Mouse (Mus musculus) cerebral cortex, adult 2 months (tissue): ENCODE measurements around the gene Hyal4.

Experiments used
- WGBS: fragments of 180-500 bp; shearing (Covaris S2); methylation state at CpG from one replicate; pipeline ENCODE4 v1.1.7; 2018; 5-methylcytosine and 5-hydroxymethylcytosine counted together

Gene Hyal4

GRCm38 (mm10) chr6:24748029-24748428 lies at the start of gene Hyal4:
Gene Hyal4, plus strand, starts transcription at chr6:24748329.
- 90% methylated on average over 4 of the region's 4 CpGs for WGBS

GRCm38 (mm10) chr6:24707090-24707489 lies 41.0 kb upstream of the Hyal4 start:
- whole genome bisulfite sequencing = 69% methylated on average over 5 of the region's 5 CpGs

DNA sequence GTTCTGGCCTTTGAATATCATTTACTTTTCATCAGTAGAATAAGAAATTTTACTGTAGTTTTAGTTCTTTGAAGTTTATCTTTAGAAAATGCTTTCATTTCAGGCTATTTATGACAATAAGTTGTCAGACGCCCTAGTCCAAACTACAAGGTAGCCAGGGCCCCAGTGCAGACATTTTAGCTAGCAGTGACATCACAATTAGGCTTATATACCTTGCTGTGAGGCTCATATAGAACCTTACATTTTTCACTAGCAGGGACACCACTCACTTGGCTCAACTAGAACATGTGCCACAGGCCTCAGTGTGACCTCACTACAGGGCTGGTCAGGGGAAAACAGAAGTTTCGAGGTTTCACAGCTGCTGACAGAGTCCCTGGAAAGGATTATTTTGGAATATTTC lies 40.6 kb upstream of the Hyal4 start:
- 64% methylated on average over 2 of the region's 2 CpGs for whole genome bisulfite sequencing

DNA sequence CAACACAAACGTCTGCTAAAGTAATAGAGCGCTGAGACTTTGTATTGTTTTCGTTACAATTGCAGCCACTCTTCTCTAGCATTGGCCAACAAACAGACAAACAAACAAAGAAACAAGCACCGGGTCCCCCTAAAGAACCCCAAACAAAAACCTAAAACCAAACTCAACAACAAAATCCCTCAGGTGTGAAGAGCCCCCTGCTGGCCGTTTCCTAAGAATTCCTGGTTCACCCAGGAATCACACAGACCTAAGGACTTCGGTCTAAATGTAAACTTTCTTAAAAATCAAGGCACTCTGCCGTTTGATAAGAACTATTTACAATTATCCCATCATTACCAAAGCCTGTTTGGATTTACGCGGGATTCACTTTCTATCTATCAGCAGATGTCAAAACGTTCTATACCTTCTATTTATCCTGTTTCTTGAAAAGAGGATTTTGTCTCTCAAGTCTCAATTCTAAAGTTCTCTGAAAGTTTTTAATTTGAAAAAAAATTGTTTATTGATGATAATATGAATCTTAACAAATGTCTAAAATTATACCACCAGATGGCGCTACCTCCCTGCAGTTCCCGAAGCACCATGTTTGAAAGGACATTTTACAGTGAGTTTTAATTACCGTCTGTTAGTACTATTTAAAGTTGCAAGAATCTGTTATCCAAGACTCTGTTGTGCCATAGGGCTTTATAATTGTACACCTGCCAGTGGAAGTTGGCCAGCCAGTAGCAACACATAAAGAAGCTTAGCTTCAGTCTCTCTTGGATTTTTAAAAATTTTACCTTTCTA lies 26.6 kb upstream of the Hyal4 start:
- WGBS = 26% methylated on average over 13 of the region's 13 CpGs

DNA sequence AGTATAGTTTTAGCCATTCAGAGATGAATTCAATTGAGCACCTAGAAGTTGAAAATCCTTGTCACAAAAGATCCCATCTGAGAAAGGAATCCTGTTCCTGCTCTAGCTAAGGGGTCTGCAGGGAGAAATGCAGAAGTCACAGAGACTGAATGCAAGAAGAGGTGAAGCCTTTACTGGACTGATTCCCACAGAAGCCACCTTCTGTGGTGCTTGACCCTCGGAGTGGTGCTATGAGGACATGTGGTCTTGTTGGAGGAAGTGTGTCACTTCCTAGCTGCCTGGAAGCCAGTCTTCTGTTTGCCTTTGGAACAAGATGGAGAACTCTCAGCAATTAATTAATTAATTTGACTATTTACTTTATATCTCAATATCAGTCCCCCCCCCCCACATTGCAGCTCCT lies 20.0 kb upstream of the Hyal4 start:
- WGBS = 74% methylated on average over 1 of the region's 1 CpGs

DNA sequence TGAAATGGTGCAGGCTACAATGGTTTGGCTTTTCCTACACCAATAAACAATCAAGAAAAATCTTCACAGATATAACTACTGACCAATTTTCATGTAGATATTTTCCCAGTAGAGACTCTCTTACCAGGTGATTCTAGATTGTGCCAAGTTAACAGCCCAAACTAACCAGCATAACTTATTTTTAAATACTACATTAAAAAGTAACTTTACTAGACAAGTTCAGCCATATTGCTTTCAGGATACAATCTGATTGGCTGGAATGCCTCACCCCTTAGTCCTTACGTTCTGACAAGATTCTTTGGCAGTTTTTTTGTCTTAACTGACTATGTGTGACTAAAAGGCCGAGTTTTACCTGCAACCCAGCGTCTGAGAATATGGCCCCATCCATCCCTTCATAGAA lies 15.2 kb upstream of the Hyal4 start, which contains the start of gene Hyal6:
TSS of gene Hyal6 (plus strand) at position 301 of the 400 bp plus-strand sequence.
- WGBS = 92% methylated on average over 3 of the region's 3 CpGs

DNA sequence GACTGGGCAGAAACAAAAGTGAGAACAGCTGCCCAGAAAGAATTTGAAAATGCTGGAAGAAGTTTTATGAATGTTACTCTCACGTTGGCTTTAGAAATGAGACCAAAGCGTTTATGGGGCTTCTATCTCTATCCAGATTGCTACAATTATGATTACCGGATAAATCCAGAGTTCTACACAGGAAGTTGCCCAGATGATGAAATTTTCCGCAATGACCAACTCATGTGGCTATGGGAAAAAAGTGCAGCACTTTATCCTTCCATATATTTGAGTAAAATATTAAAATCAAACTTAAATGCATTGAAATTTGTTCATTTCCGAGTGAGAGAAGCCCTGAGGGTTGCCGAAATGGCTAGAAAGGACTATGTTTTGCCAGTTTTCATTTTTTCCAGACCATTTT lies 13.6 kb upstream of the Hyal4 start:
- WGBS = 81% methylated on average over 6 of the region's 6 CpGs

DNA sequence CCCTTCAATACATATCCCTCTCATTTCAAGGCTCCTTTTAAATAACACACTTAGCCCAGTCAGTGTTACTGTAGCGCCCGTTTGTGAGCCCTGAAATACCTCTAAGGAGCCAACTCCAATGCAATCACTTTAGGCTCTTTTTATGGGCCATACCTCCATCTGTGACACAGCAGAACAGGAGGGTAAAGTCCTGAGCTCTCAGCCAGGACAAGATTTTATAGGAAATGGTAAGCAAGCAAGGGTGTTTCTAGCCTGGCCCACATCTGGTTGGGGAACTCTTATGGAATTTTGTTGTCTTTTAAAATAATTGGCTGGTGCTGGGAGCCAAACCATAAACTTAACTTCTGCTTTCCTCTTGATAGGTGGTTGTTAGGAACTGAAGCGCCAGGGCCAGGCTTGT lies 11.2 kb downstream of the Hyal4 start:
- 89% methylated on average over 3 of the region's 3 CpGs for WGBS

GRCm38 (mm10) chr6:24766261-24766660 lies 18.1 kb downstream of the Hyal4 start:
- WGBS = 91% methylated on average over 2 of the region's 2 CpGs

- WGBS = 62% methylated on average over 2 of the region's 2 CpGs
Measured at GRCm38 (mm10) chr6:24779182-24779581, 31.1 kb downstream of the Hyal4 start.

GRCm38 (mm10) chr6:24790888-24791287 lies 42.8 kb downstream of the Hyal4 start, which contains the start of gene Spam1:
Gene Spam1, plus strand, starts transcription at chr6:24791188.

